Mouse (Mus musculus) gastrocnemius, adult 8-10 months (tissue): ENCODE results near the gene Hoxa7. TPM values are rescaled to one million over a fixed set of nuclear protein-coding genes. Genes with fewer than 3 reads are reported as not detected.

Experiments
- DNase-seq, 2 experiments: peaks; one replicate each; pipeline ENCODE4 v3.0.0; 2022; ENCODE audit warnings: low spot score in 2 of 2
- total RNA-seq, 4 experiments: library from RNA; stranded (reverse); gene quantifications; 2 replicates each; pipeline ENCODE4 v1.2.4; 2022

The Hoxa7 gene
- total RNA-seq, 4 experiments from 2014 or later = 4.7 to 5.9 (median 5.4) TPM

- no peak for DNase-seq
Measured at GRCm38 (mm10) chr6:52239625-52240388, 18.2 kb upstream of the Hoxa7 start.

GRCm38 (mm10) chr6:52238976-52239375, 17.3 kb upstream of the Hoxa7 start:
- no peak for DNase-seq

DNA sequence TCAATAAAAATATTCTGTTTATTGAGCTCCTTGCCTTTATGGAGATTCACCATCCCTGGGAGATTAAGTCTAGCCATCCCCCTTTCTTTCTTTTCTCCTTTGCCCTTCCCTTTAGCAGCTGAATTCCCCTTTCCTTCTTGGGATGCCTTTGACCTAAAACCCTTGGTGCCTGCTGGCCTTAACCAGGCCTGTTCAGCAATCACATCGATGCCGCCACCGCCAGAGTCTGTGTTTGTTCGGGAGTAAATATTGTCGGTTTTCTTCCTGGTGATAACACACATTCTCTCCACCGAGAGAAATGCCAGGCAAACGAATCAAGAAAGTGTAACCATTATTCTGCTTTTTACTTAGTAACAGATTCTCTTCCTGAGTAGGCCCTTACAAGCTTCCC, 16.5 kb upstream of the Hoxa7 start:
- no peak for DNase-seq

DNA sequence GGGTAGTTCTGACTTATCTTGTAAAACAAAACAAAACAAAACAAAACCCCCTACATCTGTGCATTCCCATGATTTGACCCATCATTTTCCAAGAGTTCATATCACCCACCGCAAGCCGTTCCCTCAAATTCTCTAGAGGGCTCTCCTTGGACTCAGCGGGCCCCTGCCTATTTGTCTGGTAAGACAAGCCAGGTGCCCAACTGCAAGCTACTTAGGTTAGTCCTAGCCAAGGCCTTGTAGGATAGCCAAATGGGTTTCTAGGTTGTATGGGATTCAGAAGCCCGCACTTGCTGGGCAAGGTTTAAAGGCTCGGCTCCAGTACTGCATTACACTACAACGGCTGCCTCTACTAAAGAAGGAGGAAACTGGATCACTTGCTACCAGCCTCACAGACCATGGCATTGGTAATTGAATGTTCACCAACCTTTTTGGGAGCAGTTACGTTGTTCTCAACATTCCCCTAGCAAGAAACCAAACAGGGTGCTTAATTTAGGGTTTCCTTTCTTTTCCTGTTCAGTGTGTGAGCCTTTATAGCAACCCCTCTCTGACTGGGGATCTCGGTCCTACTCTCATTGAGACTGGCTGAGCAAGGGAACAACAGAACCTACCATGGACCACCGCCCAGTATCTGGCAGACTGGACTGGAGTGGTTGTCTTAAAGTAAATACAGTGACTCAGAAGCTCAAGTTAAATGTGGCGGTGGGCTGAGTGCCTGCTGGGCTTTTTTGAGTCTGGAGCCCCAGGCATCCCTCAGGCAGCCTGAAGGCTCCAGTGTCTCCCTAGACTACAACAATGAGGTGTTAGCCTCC, 15.9 kb upstream of the Hoxa7 start:
- no peak for DNase-seq

GRCm38 (mm10) chr6:52236806-52237205, 15.2 kb upstream of the Hoxa7 start:
- DNase-seq = no peak

DNA sequence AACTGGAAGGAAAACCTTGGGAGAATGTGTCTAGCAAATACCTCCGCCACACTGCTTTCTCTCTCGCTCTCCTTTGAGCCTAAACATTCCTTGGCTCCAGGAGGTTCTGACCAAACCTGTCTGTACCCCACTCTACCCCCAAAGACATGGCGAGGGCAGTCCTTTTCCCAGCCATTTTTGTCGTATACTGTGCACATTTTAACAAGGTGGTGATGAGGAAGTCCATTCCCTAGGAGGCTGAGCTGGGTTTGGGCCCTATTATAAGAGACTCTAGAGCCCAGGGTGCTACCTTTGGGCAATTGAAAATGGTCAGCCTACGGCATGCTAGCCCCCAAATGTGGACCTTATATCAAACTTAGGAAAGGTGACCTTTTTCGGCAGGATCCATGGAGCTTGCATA, 14.2 kb upstream of the Hoxa7 start:
- no peak for DNase-seq

DNA sequence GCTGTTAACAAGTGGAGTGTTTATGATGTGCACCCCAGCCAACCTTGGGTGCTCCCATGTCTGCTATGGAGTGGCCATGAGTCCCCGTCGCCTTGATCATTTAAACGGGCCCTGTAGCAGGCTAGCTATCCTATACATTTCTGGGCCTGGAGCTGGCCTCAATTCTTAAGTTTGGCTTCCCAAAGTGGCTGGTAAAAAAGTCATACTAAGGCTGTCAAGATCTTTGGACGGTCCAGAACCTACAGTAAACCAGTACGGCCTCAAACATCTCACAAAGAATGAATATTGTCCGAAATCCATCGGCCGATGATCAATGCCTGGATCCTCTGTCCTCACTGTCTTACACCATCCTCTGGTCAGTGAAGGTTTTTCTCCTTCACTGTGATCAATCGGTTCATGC, 13.6 kb upstream of the Hoxa7 start:
- no peak for DNase-seq

GRCm38 (mm10) chr6:52234428-52235140, 12.9 kb upstream of the Hoxa7 start:
- peak; percentile 18 to 54 for DNase-seq

- DNase-seq = peak; percentile 74 to 76
Measured at GRCm38 (mm10) chr6:52233546-52234427, 12.1 kb upstream of the Hoxa7 start.

DNA sequence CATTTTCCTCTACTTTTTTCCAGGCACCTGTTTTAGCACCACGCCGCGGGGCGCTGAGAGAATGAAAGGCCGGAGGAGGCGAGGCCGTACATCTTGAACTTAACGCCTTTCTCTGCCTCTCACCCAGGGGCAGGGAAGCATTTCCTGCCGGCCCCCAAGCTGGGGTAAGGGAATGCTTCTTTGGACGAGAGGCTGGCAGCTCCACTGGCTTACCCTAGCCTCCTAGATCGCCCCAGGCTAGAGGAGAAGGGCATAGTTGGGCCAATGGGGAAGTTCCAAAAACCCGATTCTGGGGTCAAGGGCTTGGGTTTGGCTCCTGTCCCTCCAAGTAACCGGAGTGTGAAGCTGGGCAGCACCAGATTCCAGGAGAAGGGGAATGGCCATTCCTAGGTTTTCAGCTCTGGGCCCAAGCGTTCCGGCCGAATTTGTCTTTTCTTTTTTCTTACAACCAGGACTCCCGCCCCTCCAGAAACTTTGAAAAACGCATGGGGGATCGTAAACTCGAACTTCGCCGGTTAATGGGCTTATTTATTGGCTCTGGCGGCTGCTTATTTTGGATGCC, 11.4 kb upstream of the Hoxa7 start:
- DNase-seq = peak in 1 of 2 experiments; percentile 12

DNA sequence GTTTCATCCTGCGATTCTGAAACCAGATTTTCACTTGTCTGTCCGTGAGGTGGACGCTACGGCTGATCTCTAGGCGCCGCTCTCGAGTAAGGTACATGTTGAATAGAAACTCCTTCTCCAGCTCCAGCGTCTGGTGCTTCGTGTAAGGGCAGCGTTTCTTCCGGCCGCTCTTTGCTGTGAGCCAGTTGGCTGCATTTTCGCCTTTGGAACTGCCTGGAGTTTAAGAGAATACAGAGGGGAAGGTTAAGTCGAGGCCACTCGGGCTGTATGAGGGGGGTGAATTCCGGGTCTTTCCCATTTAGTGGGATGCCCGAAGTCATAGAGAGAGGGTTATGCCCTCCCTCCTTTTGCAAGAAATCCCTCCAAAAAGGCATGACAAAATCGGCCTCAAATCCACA, 10.9 kb upstream of the Hoxa7 start:
- peak in 1 of 2 experiments; percentile 39 for DNase-seq

DNA sequence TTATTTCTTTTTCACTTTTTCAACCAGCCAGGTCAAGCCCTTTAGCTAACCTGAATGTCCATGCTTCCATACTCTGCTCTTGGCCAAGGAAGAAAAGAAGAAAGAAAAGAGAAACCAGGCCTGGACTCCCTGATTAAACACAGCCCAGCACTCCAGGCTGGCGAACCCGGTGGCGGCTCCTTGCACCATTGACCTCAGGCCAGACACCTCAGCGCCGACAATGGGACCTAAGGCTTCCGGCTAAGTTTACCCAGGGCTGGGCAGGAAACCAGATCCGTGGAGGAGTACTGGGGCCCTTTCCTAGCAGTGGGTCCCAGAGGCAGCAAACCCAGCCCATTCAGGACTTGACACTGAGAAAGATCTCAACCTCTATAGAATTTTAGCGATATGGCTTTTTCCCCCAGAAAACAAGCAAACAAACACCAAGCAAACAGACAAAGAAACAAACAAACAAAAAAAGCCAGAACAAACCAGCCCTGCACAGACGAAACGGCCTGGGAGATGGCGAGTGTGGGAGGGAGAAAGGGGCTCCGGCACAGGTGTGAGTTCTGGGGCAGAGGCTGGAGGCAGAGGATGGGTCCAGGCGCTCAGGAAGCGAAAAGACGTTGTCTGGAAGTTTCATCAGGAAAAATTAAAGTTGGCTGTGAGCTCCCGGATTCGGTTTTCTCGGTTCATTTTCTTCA, 10.4 kb upstream of the Hoxa7 start:
- peak in 1 of 2 experiments; percentile 27 for DNase-seq

- no peak for DNase-seq
Measured at GRCm38 (mm10) chr6:52230516-52231165, 9.0 kb upstream of the Hoxa7 start, which contains the start of gene Hoxa9. Gene Hoxa9 (minus strand): TSS chr6:52231089.

GRCm38 (mm10) chr6:52229558-52230416, 8.1 kb upstream of the Hoxa7 start:
- no peak for DNase-seq

DNA sequence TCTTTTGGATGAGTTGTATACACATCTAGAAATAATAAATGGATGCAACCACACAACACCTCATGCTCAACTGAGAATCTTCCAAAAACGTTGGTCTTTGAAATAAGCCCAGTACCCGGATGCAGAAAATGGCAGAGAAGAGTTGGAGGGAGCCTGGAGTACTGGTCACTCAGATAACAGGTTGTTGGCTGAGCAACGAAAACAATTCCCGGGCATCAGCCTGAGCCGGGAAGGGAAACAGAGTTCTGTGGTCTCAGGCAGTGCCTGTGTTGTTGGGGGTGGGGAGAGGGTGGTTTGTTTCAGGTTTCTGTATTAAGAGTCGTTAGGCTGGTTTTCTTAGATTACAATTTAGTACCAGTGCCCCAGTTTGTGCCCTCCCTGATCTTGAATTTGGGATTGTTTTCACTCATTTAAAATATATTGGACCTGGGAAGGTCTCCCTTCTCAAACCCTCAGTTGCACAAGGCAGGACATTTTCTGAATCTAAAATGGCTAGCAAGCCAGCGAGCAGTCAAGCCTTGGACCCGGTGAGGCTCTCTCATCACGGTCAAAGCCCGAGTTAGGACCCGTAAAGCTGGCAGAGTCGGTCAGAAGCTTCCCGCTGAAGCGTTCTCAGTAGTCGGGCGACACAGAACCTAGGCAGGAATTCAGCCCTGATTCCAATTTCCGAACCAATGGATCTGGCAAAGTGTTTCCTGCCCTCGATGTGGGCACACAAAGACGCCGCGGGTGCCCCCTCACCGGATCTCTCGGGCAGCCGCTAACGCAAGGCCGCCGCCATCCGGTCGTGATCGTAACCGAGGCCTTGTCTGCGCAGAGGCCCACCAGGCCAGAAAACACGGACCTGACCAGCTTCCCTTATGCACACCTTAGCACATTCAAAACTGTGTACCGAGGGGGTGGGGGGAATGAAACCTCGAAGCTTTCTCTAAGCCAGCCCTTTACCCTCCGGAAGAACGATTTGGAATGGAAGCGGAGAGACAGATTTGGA, 7.1 kb upstream of the Hoxa7 start:
- peak in 1 of 2 experiments; percentile 33 for DNase-seq

- no peak for DNase-seq
Measured at GRCm38 (mm10) chr6:52227470-52228222, 6.0 kb upstream of the Hoxa7 start.
